Comparison of ENCODE assay signal across 14 mouse cellular contexts in the genomic region with DNA sequence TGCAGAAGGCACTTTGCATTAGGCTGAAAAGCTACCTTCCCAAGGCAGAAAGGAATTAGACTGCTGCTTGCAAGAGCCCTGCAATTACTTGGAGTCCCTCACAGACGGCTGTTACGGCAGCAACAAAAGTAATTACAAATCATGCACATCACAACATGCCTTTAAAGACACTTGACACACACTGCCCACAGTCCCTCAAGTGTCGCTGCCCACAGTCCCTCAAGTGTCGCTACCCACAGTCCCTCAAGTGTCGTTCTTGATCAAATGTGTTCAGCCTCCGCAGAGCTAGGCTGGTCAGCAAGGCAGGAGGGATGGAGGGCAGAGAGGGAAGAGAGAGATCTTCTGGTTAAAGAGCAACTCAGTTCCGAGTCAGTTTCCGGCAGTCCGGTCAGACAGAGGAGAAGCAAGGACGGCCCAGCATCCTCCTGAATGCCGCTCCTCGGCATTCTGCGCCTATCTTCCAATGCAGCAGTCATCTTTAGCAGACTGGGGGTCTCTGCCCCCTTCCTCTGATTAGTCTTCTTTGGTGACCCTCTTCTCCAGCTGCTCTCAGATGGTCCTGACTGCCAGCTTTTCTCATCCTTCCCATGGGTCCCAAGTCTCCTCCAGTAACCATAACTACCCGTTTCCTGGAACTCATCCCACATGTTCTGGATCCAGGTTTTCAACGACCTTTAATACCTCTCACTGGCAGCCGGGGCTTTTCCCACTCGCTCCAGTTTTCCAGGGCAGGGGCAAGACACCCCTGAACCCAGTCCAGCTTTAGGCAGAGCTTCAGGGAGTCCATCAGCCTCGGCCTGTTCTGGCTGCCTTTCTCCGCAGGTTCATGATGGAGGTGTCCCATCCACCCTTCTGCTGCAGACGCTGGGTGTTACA. TPM values are rescaled to one million over a fixed set of nuclear protein-coding genes. Genes with fewer than 3 reads are reported as not detected.
DNase-seq lines count a peak whose midpoint lies in the region; ATAC-seq lines count a peak whose summit lies in the region.
"Had no signal": no experiment of that assay in that cellular context is flagged by ENCODE, and none has a peak within 500 bp of the region (broad histone marks: within the 10 kb centered on the region; RNA-seq: fewer than 3 reads in every experiment).

No protein-coding gene starts in this region.

- peak overlapping the region; percentile 51; the same call in 1 of the 2 replicates for H3K9ac ChIP-seq in limb, embryonic 13.5 days
- no peak overlapping the region for H3K9ac ChIP-seq in kidney, embryonic 14.5 days (ENCODE audit: low read depth, low read length)
- H3K9ac ChIP-seq in neural tube, embryonic 15.5 days (replicated peaks) = no peak overlapping the region
- H3K9ac ChIP-seq: heart, embryonic 15.5 days; liver, embryonic 12.5 days had no signal

- intact Hi-C loops in gastrocnemius, postnatal 36 days (cut with DNase I) = no loop called here

- H3K4me1 ChIP-seq in limb, embryonic 13.5 days = peaks cover 43% of the 10 kb centered on the region
- H3K4me1 ChIP-seq in limb, embryonic 10.5 days = peaks cover 11% of the 10 kb centered on the region; the same call in 1 of the 2 replicates
- peaks cover 21% of the 10 kb centered on the region for H3K4me1 ChIP-seq in kidney, embryonic 14.5 days (ENCODE audit: control insufficient read depth, insufficient read depth, low read length)
- H3K4me1 ChIP-seq in neural tube, embryonic 15.5 days = peaks cover 14% of the 10 kb centered on the region
- H3K4me1 ChIP-seq: liver, embryonic 12.5 days; megakaryocyte, embryonic 14.5 days had no signal

- ATAC-seq in frontal cortex, adult (ENCODE audit: low TSS enrichment) = peak; percentile 31; the same call in 1 of the 2 replicates
- ATAC-seq in limb, embryonic 13.5 days (ENCODE audit: low FRiP score, low read depth) = no peak
- no peak for ATAC-seq in kidney, embryonic 14.5 days (ENCODE audit: low FRiP score, low TSS enrichment)
- ATAC-seq in neural tube, embryonic 15.5 days (ENCODE audit: low FRiP score) = 0 out of 2 replicates have a peak, but pooled peaks have one; percentile 53
- ATAC-seq: liver, embryonic 12.5 days had no signal

- WGBS in limb, embryonic 13.5 days = 54% methylated on average over 20 of the region's 20 CpGs
- WGBS in limb, embryonic 10.5 days = 67% methylated on average over 20 of the region's 20 CpGs
- 47% methylated on average over 20 of the region's 20 CpGs for WGBS in kidney, embryonic 14.5 days
- whole genome bisulfite sequencing in neural tube, embryonic 15.5 days = 49% methylated on average over 20 of the region's 20 CpGs

- DNase-seq in frontal cortex, postnatal 25 days (ENCODE audit: low spot score in 2 of 2) = no peak
- no peak for DNase-seq in limb, embryonic 10.5 days (ENCODE audit: low spot score)
- DNase-seq in layer of hippocampus, postnatal 10 days (ENCODE audit: low spot score in 2 of 2) = no peak
- DNase-seq in gastrocnemius, postnatal 36 days = no peak
- DNase-seq: adrenal gland, postnatal 36 days; cerebellum, adult 9-11 months; gastrocnemius, postnatal 25 days had no signal

- H3K4me3 ChIP-seq in limb, embryonic 13.5 days = no peak overlapping the region
- H3K4me3 ChIP-seq in limb, embryonic 10.5 days = no peak overlapping the region
- H3K4me3 ChIP-seq in kidney, embryonic 14.5 days (ENCODE audit: low read length) = no peak overlapping the region
- no peak overlapping the region for H3K4me3 ChIP-seq in neural tube, embryonic 15.5 days (replicated peaks)
- H3K4me3 ChIP-seq: heart, embryonic 15.5 days; liver, embryonic 12.5 days; megakaryocyte, embryonic 14.5 days had no signal

- no peaks in the 10 kb centered on the region for H3K9me3 ChIP-seq in limb, embryonic 13.5 days
- H3K9me3 ChIP-seq in limb, embryonic 10.5 days (replicated peaks) = no peaks in the 10 kb centered on the region
- no peaks in the 10 kb centered on the region for H3K9me3 ChIP-seq in kidney, embryonic 14.5 days (ENCODE audit: control insufficient read depth, low read length)
- H3K9me3 ChIP-seq in neural tube, embryonic 15.5 days (replicated peaks) = no peaks in the 10 kb centered on the region
- H3K9me3 ChIP-seq: heart, embryonic 15.5 days; liver, embryonic 12.5 days had no signal

- H3K4me2 ChIP-seq in limb, embryonic 13.5 days (replicated peaks) = no peak overlapping the region; the same call in 1 of the 2 replicates
- H3K4me2 ChIP-seq in kidney, embryonic 14.5 days (replicated peaks; ENCODE audit: low read depth, low read length) = no peak overlapping the region
- H3K4me2 ChIP-seq in neural tube, embryonic 15.5 days = 0 out of 2 replicates have a peak overlapping the region, but pooled peaks have one; percentile 2
- H3K4me2 ChIP-seq: heart, embryonic 15.5 days; liver, embryonic 12.5 days had no signal

- H3K36me3 ChIP-seq in limb, embryonic 13.5 days = no peaks in the 10 kb centered on the region
- H3K36me3 ChIP-seq in limb, embryonic 10.5 days = peaks cover 7% of the 10 kb centered on the region; the same call in 1 of the 2 replicates
- H3K36me3 ChIP-seq in kidney, embryonic 14.5 days (ENCODE audit: control insufficient read depth, insufficient read depth, low read length) = 0 out of 2 replicates have a peak, but pooled peaks cover 3% of the 10 kb centered on the region
- H3K36me3 ChIP-seq in neural tube, embryonic 15.5 days = no peaks in the 10 kb centered on the region
- H3K36me3 ChIP-seq: heart, embryonic 15.5 days had no signal

- H3K27ac ChIP-seq in limb, embryonic 13.5 days = no peak overlapping the region; the same call in 1 of the 2 replicates
- H3K27ac ChIP-seq in limb, embryonic 10.5 days = no peak overlapping the region
- peak overlapping the region; percentile 51; the same call in 1 of the 2 replicates for H3K27ac ChIP-seq in kidney, embryonic 14.5 days (ENCODE audit: low read depth, low read length)
- H3K27ac ChIP-seq in neural tube, embryonic 15.5 days (replicated peaks) = no peak overlapping the region
- H3K27ac ChIP-seq: heart, embryonic 15.5 days; liver, embryonic 12.5 days had no signal

- no peaks in the 10 kb centered on the region for H3K27me3 ChIP-seq in limb, embryonic 13.5 days
- no peaks in the 10 kb centered on the region for H3K27me3 ChIP-seq in limb, embryonic 10.5 days (ENCODE audit: low read depth, poor library complexity, severe bottlenecking)
- no peaks in the 10 kb centered on the region for H3K27me3 ChIP-seq in kidney, embryonic 14.5 days (ENCODE audit: control insufficient read depth, insufficient read depth, low read length)
- no peaks in the 10 kb centered on the region for H3K27me3 ChIP-seq in neural tube, embryonic 15.5 days (replicated peaks)
- H3K27me3 ChIP-seq: heart, embryonic 15.5 days; liver, embryonic 12.5 days; megakaryocyte, embryonic 14.5 days had no signal

RNA-seq across cellular contexts. Expression of a gene that starts 23.4 kb away (rescaled TPM):
- 12.0 and 12.2 TPM in 2 replicates for polyA plus RNA-seq in limb, embryonic 13.5 days (2015; fragmentation: Nextera tagmentation; extraction: Ambion mirVana)
- polyA plus RNA-seq in limb, embryonic 10.5 days (2016; fragmentation: Nextera tagmentation; extraction: Ambion mirVana) = 9.7 and 11.7 TPM in 2 replicates
- 14.5 and 18.5 TPM in 2 replicates for polyA plus RNA-seq in kidney, embryonic 14.5 days (2014; fragmentation: Nextera tagmentation; extraction: Ambion mirVana)
- polyA plus RNA-seq in neural tube, embryonic 15.5 days (2015; fragmentation: Nextera tagmentation; extraction: Ambion mirVana) = 5.8 and 6.1 TPM in 2 replicates
- 10 to 100 TPM; 26.6 to 29.1 TPM for total RNA-seq in layer of hippocampus, postnatal 10 days (2021)
- total RNA-seq in gastrocnemius, postnatal 36 days (2021) = 1 to 10 TPM; 5.6 to 6.4 TPM

Comparison
In these comparisons a context has a peak if more than half of its experiments do, and no peak if none do; other contexts are left out.
1. ATAC-seq: peak in frontal cortex, adult (single experiment) and neural tube, embryonic 15.5 days (single experiment); none in limb, embryonic 13.5 days (single experiment) and kidney, embryonic 14.5 days (single experiment).